Mouse (Mus musculus) thymus, postnatal 4 days (tissue): ENCODE measurements around the gene Pcnx4.

Source experiments
- DNase-seq: peaks from one replicate; pipeline ENCODE4 v3.0.0; 2021

Gene Pcnx4

DNA sequence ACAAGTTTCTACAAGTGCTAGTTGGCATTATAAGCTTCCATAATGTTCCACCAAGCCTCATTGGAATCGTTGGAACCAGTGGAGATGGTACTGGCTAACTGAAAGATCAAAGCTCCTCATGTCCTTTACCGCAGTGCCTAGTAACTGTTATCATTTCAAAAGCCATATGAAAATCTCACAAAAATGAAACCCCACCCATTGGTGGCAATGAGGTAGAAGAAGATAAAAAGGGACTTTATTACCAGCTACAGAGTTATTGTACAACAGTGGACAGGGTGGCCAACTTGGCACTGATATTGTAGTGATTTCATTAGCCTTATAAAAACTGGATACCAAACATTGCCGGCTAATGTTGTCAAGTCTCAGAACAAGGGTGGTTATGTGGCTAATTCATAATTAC, 75.9 kb downstream of the Pcnx4 start:
- DNase-seq, result no peak

DNA sequence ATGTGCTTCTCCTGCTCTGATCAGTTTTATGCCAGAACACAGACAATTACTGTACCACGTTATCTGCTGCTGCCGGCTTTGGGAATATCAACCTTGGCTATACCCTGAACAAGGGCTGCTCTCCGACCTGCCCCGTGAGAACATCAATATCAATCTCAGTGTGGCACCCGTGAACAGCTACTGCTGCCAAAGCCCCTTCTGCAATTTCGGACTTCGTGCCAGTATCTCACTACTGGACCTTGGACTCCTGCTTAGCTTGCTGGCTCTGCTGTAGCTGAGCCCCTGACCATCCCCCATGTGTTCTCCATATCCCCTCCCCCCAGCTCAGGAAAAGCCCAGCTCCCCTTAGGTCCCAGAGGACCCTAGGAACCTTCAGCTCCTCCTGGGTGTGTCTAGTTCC, 84.7 kb downstream of the Pcnx4 start:
- no peak for DNase-seq

DNA sequence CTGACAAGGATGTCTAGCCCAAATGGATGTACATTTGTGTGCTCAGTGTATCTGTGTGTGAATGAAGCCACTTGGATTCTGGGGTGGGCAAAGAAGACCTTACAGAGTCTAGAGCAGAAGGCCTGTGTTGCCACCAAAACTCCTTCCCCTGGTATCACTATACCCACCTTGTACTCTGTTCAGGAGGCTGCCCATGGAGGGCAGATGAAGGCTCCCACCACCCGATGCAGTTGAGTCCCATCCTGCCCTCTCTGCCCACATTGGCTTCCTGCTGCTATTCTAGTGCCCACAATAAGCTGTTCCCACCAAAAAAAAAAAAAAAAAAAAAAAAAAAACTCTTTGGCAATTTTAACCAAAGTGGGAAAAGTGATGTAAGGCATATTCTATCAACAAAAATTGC, 85.3 kb downstream of the Pcnx4 start:
- no peak for DNase-seq

DNA sequence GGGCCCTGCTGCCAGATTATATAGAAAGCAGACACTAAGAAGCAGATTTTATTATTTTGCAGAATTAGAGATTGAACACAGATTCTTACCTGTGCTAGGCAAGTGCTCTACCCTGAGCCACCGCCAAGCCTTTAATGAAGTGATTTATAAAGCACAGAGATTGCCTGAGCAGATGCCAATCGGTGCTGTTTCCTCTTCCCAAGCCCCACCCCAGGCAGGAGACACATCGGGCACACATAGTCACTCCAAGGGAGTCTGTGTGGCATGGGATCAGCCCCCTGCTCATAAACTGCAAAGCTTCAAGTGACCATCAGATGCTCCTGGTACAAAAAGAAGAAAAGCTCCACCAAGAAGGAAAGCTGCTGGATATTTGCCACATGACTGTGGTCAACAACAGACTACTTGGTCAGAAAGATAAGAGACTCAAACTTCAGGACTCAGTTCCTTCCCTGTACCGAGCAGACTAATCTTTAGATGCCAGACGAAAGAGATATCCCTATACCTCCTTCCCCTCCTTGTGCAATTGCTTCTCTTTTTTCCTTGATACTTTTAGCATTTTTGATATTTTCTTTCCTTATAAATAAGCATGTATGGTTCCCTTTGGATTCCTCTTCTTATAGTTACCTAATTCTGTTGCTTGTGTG, 86.8 kb downstream of the Pcnx4 start:
- DNase-seq, result no peak

DNA sequence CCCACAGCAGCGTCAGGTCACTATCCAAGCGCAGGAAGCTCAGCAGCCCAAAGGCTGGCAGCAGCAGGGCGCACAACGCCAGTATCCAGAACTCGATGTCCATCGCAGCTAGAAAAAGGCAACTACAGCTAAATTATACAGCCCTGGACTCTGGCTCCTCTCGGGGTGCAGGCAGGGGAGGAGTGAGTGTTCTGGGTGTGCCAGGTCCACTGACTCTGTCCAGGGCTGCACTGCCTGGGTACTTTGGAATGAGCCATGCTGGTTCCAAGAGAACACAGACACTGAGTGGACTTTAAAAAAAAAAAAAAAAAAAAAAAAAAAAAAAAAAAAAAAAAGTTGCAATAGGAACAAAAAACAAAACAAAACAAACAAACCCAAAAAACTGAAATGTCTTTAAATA, 92.6 kb downstream of the Pcnx4 start:
- no peak for DNase-seq
